Mouse (Mus musculus): ENCODE data around the gene Ccdc148.

DNA sequence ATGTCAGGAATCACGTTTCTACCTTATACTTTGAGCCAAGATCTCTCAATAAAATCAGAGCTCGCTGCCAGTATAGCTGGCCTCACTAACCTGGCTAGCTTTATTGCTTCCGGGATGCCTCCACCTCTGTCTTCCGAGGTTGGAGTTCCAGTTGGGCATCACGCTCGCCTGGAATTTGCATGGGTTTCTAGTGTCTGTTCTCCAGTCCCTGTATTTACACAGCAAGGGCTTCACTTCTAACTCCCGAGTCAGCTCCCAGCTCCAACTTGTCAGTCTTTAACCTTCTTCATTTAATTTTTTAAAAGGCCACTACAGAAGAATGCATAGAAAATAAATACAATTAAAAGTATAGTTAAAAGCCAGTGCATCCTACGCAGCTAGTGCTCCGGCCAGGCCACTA lies 47.8 kb upstream of the Ccdc148 start:
- no peak for TF ChIP-seq CTCF (IDR thresholded peaks at IDR 0.05; ENCODE audit: low read depth, low read length)
- TF ChIP-seq POLR2A (IDR thresholded peaks at IDR 0.05; ENCODE audit: borderline replicate concordance, low read depth, low read length): no peak
